Mouse (Mus musculus) heart, adult 2 months (tissue): ENCODE measurements around the gene B4galnt3. TPM values are rescaled to one million over a fixed set of nuclear protein-coding genes. Genes with fewer than 3 reads are reported as not detected.

Experiments used
- DNase-seq, 2 experiments: peaks; one replicate each; pipeline ENCODE4 v3.0.0; 2021
- H3K27ac ChIP-seq: fragments of 200-600 bp; 2 replicates; pipeline ENCODE4 v1.8.1; 2022
- H3K27me3 ChIP-seq: fragments of 200-500 bp; 2 replicates; pipeline ENCODE4 v1.6.1; 2012; ENCODE audit warnings: mild to moderate bottlenecking, low read length, inconsistent platforms, mixed read lengths; ENCODE audit not compliant: control insufficient read depth, insufficient read depth
- H3K36me3 ChIP-seq: fragments of 200-500 bp; 2 replicates; pipeline ENCODE4 v1.6.1; 2012; ENCODE audit warnings: low read length, inconsistent platforms; ENCODE audit not compliant: control insufficient read depth, insufficient read depth
- H3K4me1 ChIP-seq: fragments of 200-500 bp; 2 replicates; pipeline ENCODE4 v1.6.1; 2011; ENCODE audit warnings: low read length; ENCODE audit not compliant: control insufficient read depth, insufficient read depth
- H3K4me3 ChIP-seq: fragments of 200-600 bp; 2 replicates; pipeline ENCODE4 v1.8.1; 2022
- H3K79me2 ChIP-seq: fragments of 200-500 bp; replicated peaks from 2 replicates; pipeline ENCODE4 v1.6.1; 2012; ENCODE audit warnings: mild to moderate bottlenecking, inconsistent platforms, low read length, moderate library complexity, mixed read lengths; ENCODE audit not compliant: control insufficient read depth, insufficient read depth
- H3K9ac ChIP-seq: fragments of 200-500 bp; 2 replicates; pipeline ENCODE4 v1.6.1; 2012; ENCODE audit warnings: low read depth, mild to moderate bottlenecking, control low read depth, inconsistent platforms, low read length, mixed read lengths
- CTCF ChIP-seq: fragments of 200-600 bp; IDR thresholded peaks from 2 replicates; pipeline ENCODE4 v1.8.1; 2022; ENCODE audit warnings: antibody characterized with exemption, mild to moderate bottlenecking, moderate library complexity
- EP300 ChIP-seq: fragments of 200-500 bp; IDR thresholded peaks from 2 replicates; pipeline ENCODE4 v1.6.1; 2011; ENCODE audit warnings: low read depth, low read length, control low read depth; ENCODE audit not compliant: insufficient read depth
- POLR2A ChIP-seq: fragments of 200-500 bp; IDR thresholded peaks from 2 replicates; pipeline ENCODE4 v1.6.1; 2011; ENCODE audit warnings: mild to moderate bottlenecking, low read depth, low read length, control low read depth; ENCODE audit not compliant: insufficient read depth
- WGBS: fragments of 180-500 bp; shearing (Covaris S2); methylation state at CpG from one replicate; pipeline ENCODE4 v1.1.7; 2018; 5-methylcytosine and 5-hydroxymethylcytosine counted together
- intact Hi-C: fragments of 180-260 bp; cut with DNase I; formaldehyde crosslinking; loops from one replicate; pipeline ENCODE4 v1.15.1; 2025
- polyA plus RNA-seq: library from polyadenylated mRNA; depleted of rRNA; stranded (reverse); fragments of >200 nt; gene quantifications from 2 replicates; pipeline ENCODE4 v1.2.3, GENCODE M21; 2012
- total RNA-seq, 2 experiments: library from RNA; stranded (reverse); gene quantifications; 2 replicates each; pipeline ENCODE4 v1.2.3; 2021

B4galnt3 gene
- total and polyA plus RNA-seq, 3 experiments, result 0.20 to 0.29 (median 0.20) TPM

DNA sequence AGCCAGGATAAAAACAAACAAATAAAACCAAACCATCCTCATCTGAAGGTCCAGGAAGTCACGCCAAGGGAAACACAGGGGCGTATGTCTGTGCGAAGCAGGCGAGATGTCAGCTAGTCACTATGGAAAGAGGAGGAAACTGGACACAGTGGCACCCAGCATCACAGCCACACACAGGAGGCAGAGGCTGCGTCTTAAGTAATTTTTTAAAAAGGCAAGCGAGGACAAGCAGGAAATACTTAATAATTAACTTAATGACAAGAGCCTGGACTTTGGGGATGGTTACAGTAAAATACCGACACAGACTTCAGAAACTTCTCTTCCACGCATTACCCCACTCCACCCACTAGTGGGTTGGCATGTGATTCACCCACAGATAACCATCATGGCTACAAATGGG is 51.8 kb downstream of the B4galnt3 start:
- intact Hi-C loops, result loop anchor here (5.0 kb wide), 1 partner anchor 45 kb away; no protein-coding TSS in a partner anchor

DNA sequence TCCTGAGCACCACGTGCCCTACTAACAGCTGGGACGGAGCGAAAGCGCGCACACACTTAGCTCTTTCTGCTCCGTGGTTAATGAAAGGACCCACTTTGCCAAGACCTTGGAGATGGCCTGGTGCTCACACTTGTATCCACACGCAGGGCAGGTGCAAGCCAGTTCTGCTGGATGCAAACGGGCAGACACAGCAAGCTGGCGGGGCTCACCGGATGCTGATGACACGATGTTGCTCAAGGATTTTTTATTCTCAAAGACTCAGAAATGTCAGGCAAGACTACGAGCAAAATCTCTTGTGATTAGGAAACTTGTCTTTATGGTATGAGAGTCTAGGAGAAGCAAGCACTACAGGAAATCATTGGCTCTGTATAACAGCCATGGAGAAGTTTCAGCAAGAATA is 52.9 kb downstream of the B4galnt3 start:
- Histone ChIP-seq H3K9ac (no peak overlapping the region), H3K79me2 (no peaks in the 10 kb centered on the region), H3K27ac (no peak overlapping the region), H3K4me1 (no peaks in the 10 kb centered on the region), H3K27me3 (no peaks in the 10 kb centered on the region), H3K4me3 (no peak overlapping the region), H3K36me3 (no peaks in the 10 kb centered on the region)
- TF ChIP-seq CTCF (no peak), EP300 (no peak), POLR2A (no peak)
- WGBS, result 90% methylated on average over 12 of the region's 12 CpGs
- DNase-seq, result no peak
- intact Hi-C loops, result loop anchor here (5.0 kb wide), 1 partner anchor 46 kb away; no protein-coding TSS in a partner anchor

More for the DNA sequence above, 51.8 kb downstream of the B4galnt3 start:
- no peaks in the 10 kb centered on the region for H3K4me1 ChIP-seq
- 65% methylated on average over 8 of the region's 8 CpGs for WGBS
- H3K9ac ChIP-seq, result no peak overlapping the region
- H3K79me2 ChIP-seq, result no peaks in the 10 kb centered on the region
- DNase-seq, result no peak
- no peaks in the 10 kb centered on the region for H3K36me3 ChIP-seq
- no peak for TF ChIP-seq EP300
- no peak for TF ChIP-seq POLR2A
- no peak for TF ChIP-seq CTCF
- H3K27me3 ChIP-seq, result no peaks in the 10 kb centered on the region
- no peak overlapping the region for H3K4me3 ChIP-seq
- no peak overlapping the region for H3K27ac ChIP-seq

DNA sequence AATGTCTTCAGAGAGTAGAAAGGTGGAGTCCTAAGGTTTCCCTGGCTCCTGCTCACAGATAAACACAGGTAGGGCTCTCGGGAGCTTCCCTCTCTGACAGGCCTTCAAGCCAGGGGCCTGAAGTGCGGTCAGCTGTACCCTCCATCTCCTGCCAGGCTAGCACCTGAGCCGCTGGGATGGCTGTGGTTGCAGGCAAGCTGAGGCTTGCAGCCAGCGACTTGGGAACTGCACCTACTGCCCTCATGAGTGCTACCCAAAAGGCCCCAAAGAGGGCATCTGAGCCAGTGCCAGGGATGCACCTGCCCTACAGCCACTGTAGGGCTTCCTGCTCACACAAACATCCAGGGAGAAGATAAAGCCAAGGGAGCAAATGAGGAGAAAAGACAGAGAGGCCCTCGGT is 53.9 kb downstream of the B4galnt3 start:
- TF ChIP-seq EP300, result no peak
- no peak for TF ChIP-seq CTCF
- no peak for TF ChIP-seq POLR2A
- no peak overlapping the region for H3K27ac ChIP-seq
- H3K9ac ChIP-seq, result no peak overlapping the region
- H3K4me1 ChIP-seq, result no peaks in the 10 kb centered on the region
- no peak overlapping the region for H3K4me3 ChIP-seq
- 78% methylated on average over 5 of the region's 5 CpGs for WGBS
- intact Hi-C loops, result loop anchor here (5.0 kb wide), 1 partner anchor 47 kb away; no protein-coding TSS in a partner anchor
- H3K36me3 ChIP-seq, result no peaks in the 10 kb centered on the region
- no peaks in the 10 kb centered on the region for H3K27me3 ChIP-seq
- H3K79me2 ChIP-seq, result no peaks in the 10 kb centered on the region
- no peak for DNase-seq

DNA sequence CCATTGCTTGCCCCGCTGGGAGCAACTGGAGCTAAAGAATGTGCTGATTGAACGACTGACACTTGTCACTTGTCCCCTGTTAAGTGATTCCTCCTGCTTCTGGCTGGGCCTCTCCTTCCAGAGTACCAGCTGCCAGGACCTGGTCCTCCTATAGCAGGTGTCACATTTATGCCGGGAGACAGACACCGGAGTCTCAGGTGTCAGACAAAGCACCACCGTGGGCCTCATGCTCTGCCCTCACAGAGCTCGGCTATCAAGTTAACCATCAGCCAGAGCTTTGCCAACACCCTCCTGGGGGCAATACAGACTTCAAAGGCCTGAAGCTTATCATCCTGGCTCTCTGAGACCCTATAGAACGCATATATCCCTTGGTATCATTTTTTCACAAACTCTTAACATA is 58.5 kb downstream of the B4galnt3 start:
- Histone ChIP-seq H3K9ac (no peak overlapping the region), H3K27me3 (no peaks in the 10 kb centered on the region), H3K36me3 (no peaks in the 10 kb centered on the region), H3K4me1 (no peaks in the 10 kb centered on the region), H3K27ac (no peak overlapping the region), H3K79me2 (no peaks in the 10 kb centered on the region), H3K4me3 (no peak overlapping the region)
- 55% methylated on average over 7 of the region's 7 CpGs for WGBS
- intact Hi-C loops, result no loop called here
- no peak for TF ChIP-seq CTCF
- TF ChIP-seq POLR2A, result no peak
- no peak for TF ChIP-seq EP300
- no peak for DNase-seq

DNA sequence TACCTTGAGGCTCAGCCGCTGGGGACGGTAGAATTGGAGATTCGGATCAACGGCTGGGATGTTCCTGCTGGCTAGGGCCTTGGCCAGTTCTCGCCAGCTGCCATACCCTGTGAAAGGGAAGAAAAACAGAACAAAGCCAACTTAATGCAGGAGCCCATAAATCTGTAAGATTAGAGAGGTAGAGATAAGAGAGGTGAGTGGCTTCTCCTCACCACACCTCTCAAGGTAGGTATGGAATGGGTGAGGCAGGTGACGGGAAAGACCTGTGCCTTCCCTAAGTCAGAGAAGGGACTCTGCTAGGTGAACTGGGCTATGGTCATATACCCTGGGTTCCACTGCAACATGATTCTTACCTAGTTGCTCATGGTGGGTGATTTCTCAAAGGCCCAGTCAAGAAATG is 61.5 kb downstream of the B4galnt3 start:
- H3K36me3 ChIP-seq, result no peaks in the 10 kb centered on the region
- 91% methylated on average over 6 of the region's 6 CpGs for WGBS
- H3K4me3 ChIP-seq, result no peak overlapping the region
- H3K4me1 ChIP-seq, result no peaks in the 10 kb centered on the region
- DNase-seq, result no peak
- intact Hi-C loops, result no loop called here
- H3K9ac ChIP-seq, result no peak overlapping the region
- H3K79me2 ChIP-seq, result no peaks in the 10 kb centered on the region
- no peak overlapping the region for H3K27ac ChIP-seq
- H3K27me3 ChIP-seq, result no peaks in the 10 kb centered on the region
- no peak for TF ChIP-seq CTCF
- no peak for TF ChIP-seq EP300
- TF ChIP-seq POLR2A, result no peak

DNA sequence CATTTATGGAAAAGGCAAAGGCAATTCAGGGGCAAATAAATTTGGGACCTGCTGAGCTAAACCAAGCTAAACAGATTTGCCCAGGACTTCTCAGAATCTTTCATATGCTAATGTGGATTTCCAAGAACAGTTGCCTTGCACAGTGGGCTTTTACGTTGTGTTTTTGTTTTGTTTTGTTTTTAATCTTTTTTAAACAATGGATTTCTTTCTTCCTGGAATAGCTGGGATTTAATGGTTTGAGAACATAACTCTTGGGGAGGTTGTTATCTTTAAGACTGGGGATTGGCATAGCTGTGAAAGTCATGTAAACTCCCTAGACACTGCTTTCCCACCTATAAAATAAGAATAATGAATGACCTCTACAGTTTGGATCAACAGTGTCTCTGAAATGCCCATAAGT is 63.9 kb downstream of the B4galnt3 start:
- H3K27me3 ChIP-seq, result no peaks in the 10 kb centered on the region
- no peak for TF ChIP-seq CTCF
- DNase-seq, result no peak
- H3K79me2 ChIP-seq, result no peaks in the 10 kb centered on the region
- no peak overlapping the region for H3K9ac ChIP-seq
- WGBS, result 32% methylated on average over 1 of the region's 1 CpGs
- H3K27ac ChIP-seq, result no peak overlapping the region
- no peaks in the 10 kb centered on the region for H3K4me1 ChIP-seq
- H3K4me3 ChIP-seq, result no peak overlapping the region
- intact Hi-C loops, result no loop called here
- H3K36me3 ChIP-seq, result no peaks in the 10 kb centered on the region
